Mouse (Mus musculus): ENCODE measurements around the gene Tmem201. TPM values are rescaled to one million over a fixed set of nuclear protein-coding genes. Genes with fewer than 3 reads are reported as not detected.

Tmem201 gene
- polyA plus RNA-seq, 1 experiment from 2014 or later = 28.3 TPM

GRCm38 (mm10) chr4:149684841-149685623 lies 52.8 kb downstream of the Tmem201 start:
- Histone ChIP-seq H3K4me1 (ENCODE audit: control insufficient read depth, insufficient read depth, low read length) (0 out of 2 replicates have a peak, but pooled peaks cover 3% of the 10 kb centered on the region), H3K9ac (ENCODE audit: low read depth, low read length) (no peak overlapping the region), H3K4me2 (replicated peaks; ENCODE audit: low read depth, low read length) (no peak overlapping the region), H3K36me3 (ENCODE audit: control insufficient read depth, insufficient read depth, low read length) (no peaks in the 10 kb centered on the region), H3K4me3 (ENCODE audit: low read length) (no peak overlapping the region), H3K9me3 (ENCODE audit: control insufficient read depth, low read length) (no peaks in the 10 kb centered on the region), H3K27me3 (ENCODE audit: control insufficient read depth, insufficient read depth, low read length) (no peaks in the 10 kb centered on the region), H3K27ac (ENCODE audit: low read depth, low read length) (no peak overlapping the region)
- ATAC-seq (ENCODE audit: low FRiP score, low TSS enrichment) = no peak
- WGBS = 30% methylated on average over 11 of the region's 11 CpGs

GRCm38 (mm10) chr4:149683875-149684274 lies 54.0 kb downstream of the Tmem201 start:
- WGBS = 20% methylated on average over 7 of the region's 7 CpGs
- Histone ChIP-seq H3K27ac (ENCODE audit: low read depth, low read length) (no peak overlapping the region), H3K4me3 (ENCODE audit: low read length) (no peak overlapping the region), H3K27me3 (ENCODE audit: control insufficient read depth, insufficient read depth, low read length) (no peaks in the 10 kb centered on the region), H3K9me3 (ENCODE audit: control insufficient read depth, low read length) (no peaks in the 10 kb centered on the region), H3K4me2 (replicated peaks; ENCODE audit: low read depth, low read length) (no peak overlapping the region), H3K9ac (ENCODE audit: low read depth, low read length) (no peak overlapping the region), H3K4me1 (ENCODE audit: control insufficient read depth, insufficient read depth, low read length) (0 out of 2 replicates have a peak, but pooled peaks cover 8% of the 10 kb centered on the region), H3K36me3 (ENCODE audit: control insufficient read depth, insufficient read depth, low read length) (no peaks in the 10 kb centered on the region)
- ATAC-seq (ENCODE audit: low FRiP score, low TSS enrichment) = no peak

GRCm38 (mm10) chr4:149679056-149679770 lies 58.6 kb downstream of the Tmem201 start:
- no peak overlapping the region for H3K9ac ChIP-seq (ENCODE audit: low read depth, low read length)

GRCm38 (mm10) chr4:149678006-149678405 lies 59.8 kb downstream of the Tmem201 start:
- WGBS = 42% methylated on average over 1 of the region's 1 CpGs
- H3K4me2 ChIP-seq (replicated peaks; ENCODE audit: low read depth, low read length) = no peak overlapping the region
- peaks cover 18% of the 10 kb centered on the region; the same call in 1 of the 2 replicates for H3K27me3 ChIP-seq (ENCODE audit: control insufficient read depth, insufficient read depth, low read length)
- H3K9ac ChIP-seq (ENCODE audit: low read depth, low read length) = no peak overlapping the region
- no peaks in the 10 kb centered on the region for H3K36me3 ChIP-seq (ENCODE audit: control insufficient read depth, insufficient read depth, low read length)
- no peaks in the 10 kb centered on the region for H3K9me3 ChIP-seq (ENCODE audit: control insufficient read depth, low read length)
- no peak overlapping the region for H3K27ac ChIP-seq (ENCODE audit: low read depth, low read length)
- no peak for ATAC-seq (ENCODE audit: low FRiP score, low TSS enrichment)
- no peak overlapping the region for H3K4me3 ChIP-seq (ENCODE audit: low read length)
- H3K4me1 ChIP-seq (ENCODE audit: control insufficient read depth, insufficient read depth, low read length) = 0 out of 2 replicates have a peak, but pooled peaks cover 11% of the 10 kb centered on the region

More at GRCm38 (mm10) chr4:149679056-149679770, 58.6 kb downstream of the Tmem201 start:
- 11% methylated on average over 11 of the region's 11 CpGs for WGBS
- Histone ChIP-seq H3K36me3 (ENCODE audit: control insufficient read depth, insufficient read depth, low read length) (no peaks in the 10 kb centered on the region), H3K4me3 (ENCODE audit: low read length) (no peak overlapping the region), H3K27me3 (ENCODE audit: control insufficient read depth, insufficient read depth, low read length) (peaks cover 9% of the 10 kb centered on the region; the same call in 1 of the 2 replicates), H3K4me2 (replicated peaks; ENCODE audit: low read depth, low read length) (no peak overlapping the region), H3K4me1 (ENCODE audit: control insufficient read depth, insufficient read depth, low read length) (0 out of 2 replicates have a peak, but pooled peaks cover 13% of the 10 kb centered on the region), H3K9me3 (ENCODE audit: control insufficient read depth, low read length) (no peaks in the 10 kb centered on the region), H3K27ac (ENCODE audit: low read depth, low read length) (no peak overlapping the region)
- ATAC-seq (ENCODE audit: low FRiP score, low TSS enrichment) = no peak

GRCm38 (mm10) chr4:149675378-149676261 lies 62.2 kb downstream of the Tmem201 start:
- Histone ChIP-seq H3K9ac (ENCODE audit: low read depth, low read length) (peak overlapping the region; percentile 58), H3K4me2 (replicated peaks; ENCODE audit: low read depth, low read length) (peak overlapping the region; percentile 97), H3K4me3 (ENCODE audit: low read length) (peak overlapping the region; percentile 60), H3K36me3 (ENCODE audit: control insufficient read depth, insufficient read depth, low read length) (no peaks in the 10 kb centered on the region), H3K9me3 (ENCODE audit: control insufficient read depth, low read length) (no peaks in the 10 kb centered on the region), H3K27ac (ENCODE audit: low read depth, low read length) (no peak overlapping the region), H3K4me1 (ENCODE audit: control insufficient read depth, insufficient read depth, low read length) (0 out of 2 replicates have a peak, but pooled peaks cover 11% of the 10 kb centered on the region), H3K27me3 (ENCODE audit: control insufficient read depth, insufficient read depth, low read length) (peaks cover 18% of the 10 kb centered on the region; the same call in 1 of the 2 replicates)
- WGBS = under 1% methylated on average over 60 of the region's 60 CpGs
- peak; percentile 92 for ATAC-seq (ENCODE audit: low FRiP score, low TSS enrichment)

GRCm38 (mm10) chr4:149674814-149675377 lies 62.9 kb downstream of the Tmem201 start:
- H3K36me3 ChIP-seq (ENCODE audit: control insufficient read depth, insufficient read depth, low read length) = no peaks in the 10 kb centered on the region
- no peak overlapping the region for H3K27ac ChIP-seq (ENCODE audit: low read depth, low read length)
- H3K27me3 ChIP-seq (ENCODE audit: control insufficient read depth, insufficient read depth, low read length) = peaks cover 18% of the 10 kb centered on the region; the same call in 1 of the 2 replicates
- 13% methylated on average over 8 of the region's 8 CpGs for WGBS
- H3K9ac ChIP-seq (ENCODE audit: low read depth, low read length) = peak overlapping the region; percentile 58; the same call in 1 of the 2 replicates
- peak overlapping the region; percentile 97 for H3K4me2 ChIP-seq (replicated peaks; ENCODE audit: low read depth, low read length)
- 0 out of 2 replicates have a peak, but pooled peaks cover 11% of the 10 kb centered on the region for H3K4me1 ChIP-seq (ENCODE audit: control insufficient read depth, insufficient read depth, low read length)
- H3K4me3 ChIP-seq (ENCODE audit: low read length) = peak overlapping the region; percentile 60
- ATAC-seq (ENCODE audit: low FRiP score, low TSS enrichment) = no peak
- H3K9me3 ChIP-seq (ENCODE audit: control insufficient read depth, low read length) = no peaks in the 10 kb centered on the region

GRCm38 (mm10) chr4:149672747-149673146 lies 65.1 kb downstream of the Tmem201 start:
- Histone ChIP-seq H3K4me1 (ENCODE audit: control insufficient read depth, insufficient read depth, low read length) (0 out of 2 replicates have a peak, but pooled peaks cover 6% of the 10 kb centered on the region), H3K27ac (ENCODE audit: low read depth, low read length) (no peak overlapping the region), H3K27me3 (ENCODE audit: control insufficient read depth, insufficient read depth, low read length) (peaks cover 18% of the 10 kb centered on the region; the same call in 1 of the 2 replicates), H3K4me2 (replicated peaks; ENCODE audit: low read depth, low read length) (no peak overlapping the region), H3K36me3 (ENCODE audit: control insufficient read depth, insufficient read depth, low read length) (no peaks in the 10 kb centered on the region), H3K4me3 (ENCODE audit: low read length) (no peak overlapping the region), H3K9me3 (ENCODE audit: control insufficient read depth, low read length) (no peaks in the 10 kb centered on the region), H3K9ac (ENCODE audit: low read depth, low read length) (no peak overlapping the region)
- no peak for ATAC-seq (ENCODE audit: low FRiP score, low TSS enrichment)
- WGBS = 97% methylated on average over 5 of the region's 5 CpGs

- WGBS = 96% methylated on average over 6 of the region's 6 CpGs
- Histone ChIP-seq H3K4me3 (ENCODE audit: low read length) (no peak overlapping the region), H3K9me3 (ENCODE audit: control insufficient read depth, low read length) (no peaks in the 10 kb centered on the region), H3K36me3 (ENCODE audit: control insufficient read depth, insufficient read depth, low read length) (no peaks in the 10 kb centered on the region), H3K27ac (ENCODE audit: low read depth, low read length) (no peak overlapping the region), H3K9ac (ENCODE audit: low read depth, low read length) (no peak overlapping the region), H3K4me2 (replicated peaks; ENCODE audit: low read depth, low read length) (no peak overlapping the region), H3K4me1 (ENCODE audit: control insufficient read depth, insufficient read depth, low read length) (0 out of 2 replicates have a peak, but pooled peaks cover 2% of the 10 kb centered on the region), H3K27me3 (ENCODE audit: control insufficient read depth, insufficient read depth, low read length) (peaks cover 18% of the 10 kb centered on the region; the same call in 1 of the 2 replicates)
- ATAC-seq (ENCODE audit: low FRiP score, low TSS enrichment) = no peak
Observed at GRCm38 (mm10) chr4:149671175-149671574, 66.7 kb downstream of the Tmem201 start.
